Mouse (Mus musculus) limb, embryonic 14.5 days (tissue): ENCODE results near the gene Krt28. TPM values are rescaled to one million over a fixed set of nuclear protein-coding genes. Genes with fewer than 3 reads are reported as not detected.

Experiments used
- ATAC-seq: fragments of 200-750 bp; cut with Nextera tagmentation; 2 replicates; pipeline ENCODE4 v1.8.0; 2017; ENCODE audit warnings: low read depth, moderate number of reproducible peaks, moderate TSS enrichment; ENCODE audit not compliant: low FRiP score
- DNase-seq: peaks from one replicate; pipeline ENCODE4 v3.0.0-alpha.2; 2015; ENCODE audit warnings: low spot score
- H3K27ac ChIP-seq: fragments of 300-500 bp; sonication (generic); replicated peaks from 2 replicates; pipeline ENCODE4 v1.5.1; 2014; ENCODE audit warnings: low read depth, mild to moderate bottlenecking, low read length, moderate library complexity, mixed read lengths
- H3K27me3 ChIP-seq: fragments of 300-500 bp; sonication (generic); 2 replicates; pipeline ENCODE4 v1.6.1; 2014; ENCODE audit warnings: low read length, mixed read lengths; ENCODE audit not compliant: control insufficient read depth, insufficient read depth
- H3K36me3 ChIP-seq: fragments of 300-500 bp; sonication (generic); 2 replicates; pipeline ENCODE4 v1.6.1; 2014; ENCODE audit warnings: mild to moderate bottlenecking, low read length, moderate library complexity, mixed read lengths; ENCODE audit not compliant: control insufficient read depth, insufficient read depth
- H3K4me1 ChIP-seq: fragments of 300-500 bp; sonication (generic); 2 replicates; pipeline ENCODE4 v1.6.1; 2014; ENCODE audit warnings: antibody characterized with exemption, low read length, mixed read lengths; ENCODE audit not compliant: control insufficient read depth, insufficient read depth
- H3K4me2 ChIP-seq: fragments of 300-500 bp; sonication (generic); replicated peaks from 2 replicates; pipeline ENCODE4 v1.6.1; 2014; ENCODE audit warnings: low read depth, mild to moderate bottlenecking, low read length, moderate library complexity; ENCODE audit not compliant: severe bottlenecking
- H3K4me3 ChIP-seq: fragments of 300-500 bp; sonication (generic); replicated peaks from 2 replicates; pipeline ENCODE4 v1.5.1; 2014; ENCODE audit warnings: low read length
- H3K9ac ChIP-seq: fragments of 300-500 bp; sonication (generic); 2 replicates; pipeline ENCODE4 v1.6.1; 2014; ENCODE audit warnings: mild to moderate bottlenecking, low read depth, low read length, moderate library complexity; ENCODE audit not compliant: severe bottlenecking
- H3K9me3 ChIP-seq: fragments of 300-500 bp; sonication (generic); 2 replicates; pipeline ENCODE4 v1.6.1; 2016; ENCODE audit warnings: low read length; ENCODE audit not compliant: control insufficient read depth
- POLR2A ChIP-seq: fragments of 200-500 bp; IDR thresholded peaks from 2 replicates; pipeline ENCODE4 v1.8.0; 2012; ENCODE audit warnings: inconsistent platforms, mild to moderate bottlenecking, moderate library complexity, borderline replicate concordance; ENCODE audit not compliant: insufficient read depth, insufficient read length; ENCODE audit errors: extremely low read depth
- WGBS: fragments of 180-500 bp; shearing (Covaris S2); extraction: QIAGEN DNeasy Blood & Tissue Kit; methylation state at CpG from one replicate; pipeline ENCODE4 v1.1.7; 2014; 5-methylcytosine and 5-hydroxymethylcytosine counted together
- polyA plus RNA-seq, 2 experiments: library from polyadenylated mRNA; depleted of rRNA in 1 of 2; stranded (reverse) in 1 of 2; unstranded in 1 of 2; fragments of >200 nt; fragmentation: Nextera tagmentation in 1 of 2; extraction: Ambion mirVana in 1 of 2; gene quantifications; 2 replicates each; pipeline versions ENCODE4 v1.2.1 to v1.2.3; 2012 to 2014

Krt28 gene
- polyA plus RNA-seq, 2 experiments = 0.16 TPM; not detected in 1

DNA sequence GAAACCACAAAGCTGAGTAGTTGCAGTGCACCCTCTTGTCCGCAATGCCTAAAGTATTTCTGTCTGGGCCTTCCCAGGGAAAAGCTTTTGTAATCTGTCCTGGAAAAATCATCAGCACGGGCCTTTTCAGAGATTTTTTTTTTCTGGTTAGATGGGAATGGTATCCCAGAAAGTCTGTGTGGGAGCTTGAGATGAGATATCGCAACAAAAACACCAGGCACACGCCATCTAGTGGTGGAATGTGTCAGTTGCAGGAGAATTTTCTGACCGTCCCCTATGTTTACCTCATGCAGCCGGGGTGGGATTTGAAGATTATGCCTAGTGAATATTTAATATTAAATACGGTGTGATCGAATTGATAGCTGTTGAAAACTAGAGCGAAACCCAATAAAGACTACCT is 10.3 kb downstream of the Krt28 start:
- Histone ChIP-seq H3K4me3 (no peak overlapping the region), H3K27me3 (no peaks in the 10 kb centered on the region), H3K4me2 (no peak overlapping the region), H3K9ac (no peak overlapping the region), H3K27ac (no peak overlapping the region), H3K36me3 (no peaks in the 10 kb centered on the region), H3K9me3 (no peaks in the 10 kb centered on the region), H3K4me1 (no peaks in the 10 kb centered on the region)
- ATAC-seq = no peak
- TF ChIP-seq POLR2A = no peak
- WGBS = 27% methylated on average over 9 of the region's 9 CpGs
- DNase-seq = peak; percentile 43

DNA sequence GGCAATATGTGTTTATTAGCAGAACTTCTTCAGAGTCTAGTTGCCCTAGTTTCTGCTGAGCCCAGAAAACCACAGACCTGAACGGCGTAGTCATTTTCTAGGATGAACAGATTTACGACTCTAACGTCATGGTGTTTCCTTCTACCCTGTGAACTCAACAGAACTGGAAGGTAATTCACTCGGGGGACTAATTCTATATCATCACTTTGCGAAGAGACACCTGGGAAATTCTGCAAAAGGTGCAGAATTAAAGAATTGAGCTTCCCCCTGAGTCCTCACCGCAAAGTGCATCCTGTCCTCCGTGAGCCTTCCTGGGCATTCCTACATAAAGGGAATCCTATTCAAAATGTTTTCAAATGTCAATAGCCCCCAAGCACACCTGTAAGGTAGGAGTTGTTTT is 13.3 kb downstream of the Krt28 start:
- no peak for DNase-seq
- Histone ChIP-seq H3K9ac (no peak overlapping the region), H3K9me3 (no peaks in the 10 kb centered on the region), H3K4me2 (no peak overlapping the region), H3K36me3 (no peaks in the 10 kb centered on the region), H3K4me3 (no peak overlapping the region), H3K27ac (no peak overlapping the region), H3K27me3 (no peaks in the 10 kb centered on the region), H3K4me1 (no peaks in the 10 kb centered on the region)
- ATAC-seq = no peak
- no peak for TF ChIP-seq POLR2A
- 74% methylated on average over 8 of the region's 8 CpGs for WGBS

DNA sequence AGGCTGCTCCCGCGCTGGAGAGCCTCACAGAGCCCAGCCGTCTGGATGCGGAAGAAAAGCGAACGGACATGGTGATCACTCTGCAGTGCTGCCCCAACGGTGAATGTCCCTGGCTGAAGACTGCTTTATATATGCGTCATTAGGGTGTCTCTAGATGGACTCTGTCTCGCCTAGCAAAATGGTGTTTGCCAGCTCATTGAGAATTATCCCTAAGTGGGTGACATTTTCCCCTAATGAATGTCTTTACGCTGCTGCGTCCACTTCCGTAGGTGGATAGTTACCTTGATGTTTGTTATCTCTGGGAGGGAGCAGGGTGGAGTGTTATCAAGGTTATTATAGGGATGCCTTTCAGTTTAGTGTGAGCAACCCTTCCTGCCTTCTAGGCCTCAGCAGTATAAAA is 23.7 kb downstream of the Krt28 start, which contains the start of gene Krt27:
TSS of gene Krt27 (minus strand) at position 101 of the 400 bp plus-strand sequence.
- WGBS = 68% methylated on average over 12 of the region's 12 CpGs
- no peaks in the 10 kb centered on the region for H3K9me3 ChIP-seq
- no peak within 1 kb of the TSS for H3K4me3 ChIP-seq
- no peak within 1 kb of the TSS for H3K9ac ChIP-seq
- no peaks in the 10 kb centered on the region for H3K36me3 ChIP-seq
- ATAC-seq = no peak
- TF ChIP-seq POLR2A = no peak
- no peaks in the 10 kb centered on the region for H3K27me3 ChIP-seq
- no peak within 1 kb of the TSS for H3K27ac ChIP-seq
- no peak for DNase-seq
- H3K4me1 ChIP-seq = no peaks in the 10 kb centered on the region
- no peak within 1 kb of the TSS for H3K4me2 ChIP-seq

DNA sequence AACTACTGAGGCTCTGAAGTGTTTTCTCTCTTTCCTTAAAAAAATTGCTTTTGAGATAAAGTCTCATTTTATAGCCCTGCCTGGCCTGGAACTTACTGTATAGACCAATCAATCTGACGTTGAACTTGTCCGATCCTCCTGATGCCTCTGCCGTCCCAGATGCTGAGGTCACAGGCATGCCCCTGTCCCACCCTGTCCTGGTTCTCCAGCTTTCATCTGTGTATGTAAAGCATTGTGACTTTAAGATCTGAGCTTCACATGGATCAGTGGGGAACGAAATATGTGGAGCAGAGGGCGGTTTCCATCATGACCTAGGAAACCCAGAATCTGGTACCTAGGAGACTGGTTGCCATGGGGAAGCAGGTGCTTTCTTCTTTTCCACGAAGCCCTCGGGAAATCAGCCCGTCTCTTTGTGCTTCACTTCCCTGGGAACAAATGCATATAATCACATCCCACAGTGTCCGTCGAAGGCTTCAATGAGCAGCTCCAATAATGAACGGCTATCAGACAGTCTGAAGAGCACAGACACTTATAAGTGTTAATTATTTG is 35.3 kb downstream of the Krt28 start:
- TF ChIP-seq POLR2A = no peak

DNA sequence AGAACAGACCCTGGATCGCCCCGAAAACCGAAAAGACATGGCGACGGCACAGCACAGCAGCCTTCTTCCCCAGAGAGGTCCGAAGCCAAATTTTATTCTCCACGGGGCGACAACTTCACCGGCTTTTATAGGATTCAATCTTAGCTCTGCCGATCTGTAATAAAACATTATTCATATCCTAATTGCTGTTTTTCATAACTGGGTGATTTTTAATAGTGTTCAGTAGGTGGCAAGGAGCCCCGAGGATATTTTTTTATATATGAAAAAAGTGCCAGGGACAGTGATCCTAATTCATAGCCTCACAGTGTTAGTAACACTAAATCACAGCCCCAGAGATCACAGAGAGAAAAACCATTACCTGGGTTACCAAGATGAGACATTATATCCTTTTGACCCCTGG is 36.8 kb downstream of the Krt28 start, which contains the start of gene Krt26:
TSS of gene Krt26 (minus strand) at position 101 of the 400 bp plus-strand sequence.
- ATAC-seq (no peak), DNase-seq (no peak)
- H3K27ac ChIP-seq = no peak within 1 kb of the TSS
- WGBS = 82% methylated on average over 11 of the region's 11 CpGs
- H3K4me2 ChIP-seq = no peak within 1 kb of the TSS
- no peaks in the 10 kb centered on the region for H3K36me3 ChIP-seq
- H3K27me3 ChIP-seq = no peaks in the 10 kb centered on the region
- no peaks in the 10 kb centered on the region for H3K9me3 ChIP-seq
- no peaks in the 10 kb centered on the region for H3K4me1 ChIP-seq
- no peak for TF ChIP-seq POLR2A
- no peak within 1 kb of the TSS for H3K4me3 ChIP-seq
- H3K9ac ChIP-seq = no peak within 1 kb of the TSS

More for the DNA sequence above, 35.3 kb downstream of the Krt28 start:
- DNase-seq (no peak), ATAC-seq (no peak)
- Histone ChIP-seq H3K4me1 (no peaks in the 10 kb centered on the region), H3K4me2 (no peak overlapping the region), H3K9ac (no peak overlapping the region), H3K9me3 (no peaks in the 10 kb centered on the region), H3K27me3 (no peaks in the 10 kb centered on the region), H3K27ac (no peak overlapping the region), H3K4me3 (no peak overlapping the region), H3K36me3 (no peaks in the 10 kb centered on the region)
- WGBS = 81% methylated on average over 11 of the region's 11 CpGs
